Mouse (Mus musculus): Measurements from ENCODE around the gene Usp34.

GRCm38 (mm10) chr11:23329413-23329812 is 22.7 kb downstream of the Usp34 start:
- TF ChIP-seq CTCF (IDR thresholded peaks at IDR 0.05; ENCODE audit: control insufficient read depth, insufficient read depth, low read length) (no peak), POLR2A (IDR thresholded peaks at IDR 0.05; ENCODE audit: borderline replicate concordance, control insufficient read depth, low read depth, low read length) (no peak)
